Mouse (Mus musculus) MEL (cell line): ENCODE results near the gene Tnrc18. TPM values are rescaled to one million over a fixed set of nuclear protein-coding genes. Genes with fewer than 3 reads are reported as not detected.

Source experiments
- DNase-seq: peaks from one replicate; pipeline ENCODE4 v3.0.0; 2011; ENCODE audit warnings: low read depth, low spot score
- H3K27ac ChIP-seq: 2 replicates; pipeline ENCODE4 v1.5.1; 2012; ENCODE audit warnings: low read depth, mild to moderate bottlenecking, control low read depth, low read length, moderate library complexity; ENCODE audit not compliant: control insufficient read depth
- H3K27me3 ChIP-seq, 2 experiments: fragments of 150-350 bp in 1 of 2; sonication (generic) in 1 of 2; 2 replicates each; pipeline ENCODE4 v1.6.1; 2012; ENCODE audit warnings: low read length in 2 of 2, mild to moderate bottlenecking in 2 of 2, improper control_type of control experiment in 1 of 2, moderate library complexity in 1 of 2; ENCODE audit not compliant: insufficient read depth in 2 of 2, control insufficient read depth in 1 of 2
- H3K36me3 ChIP-seq, 2 experiments: 2 replicates each; pipeline ENCODE4 v1.6.1; 2012 to 2014; ENCODE audit warnings: low read length in 2 of 2, improper control_type of control experiment in 1 of 2, inconsistent platforms in 1 of 2, mild to moderate bottlenecking in 1 of 2; ENCODE audit not compliant: insufficient read depth in 2 of 2, control insufficient read depth in 1 of 2
- H3K4me1 ChIP-seq, 2 experiments: fragments of 150-350 bp in 1 of 2; sonication (generic) in 1 of 2; 2 replicates each; pipeline ENCODE4 v1.6.1; 2012; ENCODE audit warnings: low read length in 2 of 2, improper control_type of control experiment in 1 of 2, mild to moderate bottlenecking in 1 of 2; ENCODE audit not compliant: insufficient read depth in 2 of 2, control insufficient read depth in 1 of 2
- H3K4me3 ChIP-seq, 2 experiments: fragments of 150-350 bp in 1 of 2; sonication (generic) in 1 of 2; 2 replicates each; pipeline ENCODE4 v1.5.1; 2012; ENCODE audit warnings: low read depth in 2 of 2, low read length in 2 of 2, mild to moderate bottlenecking in 2 of 2, moderate library complexity in 2 of 2, control low read depth in 1 of 2, improper control_type of control experiment in 1 of 2; ENCODE audit not compliant: control insufficient read depth in 1 of 2, insufficient read depth in 1 of 2
- H3K79me2 ChIP-seq: 2 replicates; pipeline ENCODE4 v1.6.1; 2012; ENCODE audit warnings: mild to moderate bottlenecking, low read length, moderate library complexity; ENCODE audit not compliant: control insufficient read depth, poor library complexity, insufficient read depth
- H3K9ac ChIP-seq: 2 replicates; pipeline ENCODE4 v1.6.1; 2012; ENCODE audit warnings: low read depth, mild to moderate bottlenecking, control low read depth, low read length, moderate library complexity; ENCODE audit not compliant: control insufficient read depth, poor library complexity, severe bottlenecking
- H3K9me3 ChIP-seq: fragments of 150-350 bp; sonication (generic); replicated peaks from 2 replicates; pipeline ENCODE4 v1.6.1; 2012; ENCODE audit warnings: mild to moderate bottlenecking, low read length, improper control_type of control experiment, moderate library complexity; ENCODE audit not compliant: insufficient read depth
- CHD1 ChIP-seq: IDR thresholded peaks from 2 replicates; pipeline ENCODE4 v1.6.1; 2012; ENCODE audit warnings: low read depth, mild to moderate bottlenecking, inconsistent platforms, low read length, improper control_type of control experiment
- CTCF ChIP-seq, 3 experiments: IDR thresholded peaks in 2 of 3; conservative IDR thresholded peaks in 1 of 3; 2 replicates each; pipeline ENCODE4 v1.5.1; 2011 to 2012; ENCODE audit warnings: low read length in 3 of 3, low read depth in 2 of 3, mild to moderate bottlenecking in 2 of 3, improper control_type of control experiment in 1 of 3, inconsistent platforms in 1 of 3, mixed read lengths in 1 of 3, moderate library complexity in 1 of 3; ENCODE audit not compliant: control insufficient read depth in 1 of 3, insufficient read depth in 1 of 3, poor library complexity in 1 of 3, severe bottlenecking in 1 of 3
- EP300 ChIP-seq, 2 experiments: IDR thresholded peaks; 2 replicates each; pipeline ENCODE4 v1.6.1; 2011; ENCODE audit warnings: improper control_type of control experiment in 2 of 2, low read length in 2 of 2, low read depth in 1 of 2, mild to moderate bottlenecking in 1 of 2
- GATA1 ChIP-seq: IDR thresholded peaks from 2 replicates; pipeline ENCODE4 v1.6.1; 2011; ENCODE audit warnings: low read depth, low read length, improper control_type of control experiment
- JUND ChIP-seq: IDR thresholded peaks from 2 replicates; pipeline ENCODE4 v1.6.1; 2011; ENCODE audit warnings: low read depth, mild to moderate bottlenecking, improper control_type of control experiment, low read length
- MAZ ChIP-seq: IDR thresholded peaks from 2 replicates; pipeline ENCODE4 v1.6.1; 2012; ENCODE audit warnings: low read depth, mild to moderate bottlenecking, inconsistent platforms, low read length, improper control_type of control experiment
- MEF2A ChIP-seq: IDR thresholded peaks from 2 replicates; pipeline ENCODE4 v1.6.1; 2014; ENCODE audit warnings: low read depth, mild to moderate bottlenecking, inconsistent platforms, low read length, improper control_type of control experiment; ENCODE audit not compliant: poor library complexity, insufficient replicate concordance, severe bottlenecking; ENCODE audit errors: extremely low read depth
- MXI1 ChIP-seq: IDR thresholded peaks from 2 replicates; pipeline ENCODE4 v1.6.1; 2011; ENCODE audit warnings: mild to moderate bottlenecking, low read depth, low read length, improper control_type of control experiment
- MYC ChIP-seq: IDR thresholded peaks from 2 replicates; pipeline ENCODE4 v1.6.1; 2011; ENCODE audit warnings: low read depth, mild to moderate bottlenecking, low read length, improper control_type of control experiment, moderate library complexity
- POLR2A ChIP-seq, 2 experiments: IDR thresholded peaks; 2 replicates each; pipeline ENCODE4 v1.6.1; 2011 to 2012; ENCODE audit warnings: low read length in 2 of 2, mild to moderate bottlenecking in 2 of 2, control low read depth in 1 of 2, improper control_type of control experiment in 1 of 2, low read depth in 1 of 2, moderate library complexity in 1 of 2; ENCODE audit not compliant: control insufficient read depth in 1 of 2, insufficient read depth in 1 of 2, poor library complexity in 1 of 2
- SIN3A ChIP-seq: IDR thresholded peaks from 2 replicates; pipeline ENCODE4 v1.6.1; 2012; ENCODE audit warnings: low read length, improper control_type of control experiment, inconsistent platforms
- UBTF ChIP-seq: IDR thresholded peaks from 2 replicates; pipeline ENCODE4 v1.6.1; 2012; ENCODE audit warnings: low read depth, mild to moderate bottlenecking, inconsistent platforms, low read length, improper control_type of control experiment, moderate library complexity, borderline replicate concordance; ENCODE audit not compliant: insufficient read depth
- USF2 ChIP-seq, 2 experiments: IDR thresholded peaks; 2 replicates each; pipeline ENCODE4 v1.6.1; 2011 to 2012; ENCODE audit warnings: improper control_type of control experiment in 2 of 2, low read length in 2 of 2, borderline replicate concordance in 1 of 2, inconsistent platforms in 1 of 2, low read depth in 1 of 2, mild to moderate bottlenecking in 1 of 2; ENCODE audit not compliant: insufficient read depth in 1 of 2
- ZC3H11A ChIP-seq: IDR thresholded peaks from 2 replicates; pipeline ENCODE4 v1.6.1; 2012; ENCODE audit warnings: low read depth, mild to moderate bottlenecking, inconsistent platforms, low read length, improper control_type of control experiment
- ZNF384 ChIP-seq: IDR thresholded peaks from 2 replicates; pipeline ENCODE4 v1.6.1; 2012; ENCODE audit warnings: low read depth, mild to moderate bottlenecking, inconsistent platforms, low read length, improper control_type of control experiment
- polyA plus RNA-seq, 2 experiments: library from polyadenylated mRNA; stranded (reverse) in 1 of 2; unstranded in 1 of 2; fragments of >175 nt in 1 of 2; fragments of >200 nt in 1 of 2; gene quantifications; 2 replicates each; pipeline versions ENCODE4 v1.2.1 to v1.2.4; 2012; ENCODE audit warnings: low replicate concordance in 2 of 2, low read depth in 1 of 2; ENCODE audit not compliant: insufficient read length in 2 of 2, insufficient read depth in 1 of 2, missing spikeins in 1 of 2
- total RNA-seq: library from RNA; depleted of rRNA; stranded (reverse); fragments of 300-350 nt; gene quantifications from 2 replicates; pipeline ENCODE4 v1.2.3, GENCODE M21; 2012

The Tnrc18 gene
- total and polyA plus RNA-seq, 3 experiments = 0.31 to 3.4 TPM; not detected in 1

DNA sequence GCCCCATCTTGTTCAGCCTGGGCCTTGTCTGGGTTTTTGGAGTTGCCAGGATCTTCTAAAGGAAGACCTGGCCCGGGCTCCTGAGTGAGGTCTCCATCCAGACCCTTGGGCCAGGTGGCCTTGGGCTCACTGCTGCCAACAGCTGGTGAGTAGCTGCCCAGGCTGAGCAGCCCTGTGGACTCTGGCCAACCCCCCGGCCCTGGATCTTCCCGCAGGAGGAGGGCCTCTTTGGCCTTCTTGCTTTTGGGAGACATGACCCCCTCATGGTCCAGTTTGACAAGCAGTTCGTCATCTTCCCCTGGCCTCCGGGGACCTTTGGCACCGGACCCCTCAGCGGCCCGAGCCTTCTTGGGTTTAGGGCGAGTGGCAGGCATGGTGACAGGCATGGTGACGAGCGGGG lies 85.5 kb downstream of the Tnrc18 start:
- Histone ChIP-seq H3K27me3 (no peaks in the 10 kb centered on the region), H3K4me3 (no peak overlapping the region), H3K27ac (no peak overlapping the region), H3K36me3 (no peaks in the 10 kb centered on the region), H3K79me2 (no peaks in the 10 kb centered on the region), H3K4me1 (no peaks in the 10 kb centered on the region), H3K9me3 (no peaks in the 10 kb centered on the region), H3K9ac (no peak overlapping the region)
- no peak for DNase-seq
- TF ChIP-seq UBTF (no peak), JUND (no peak), MEF2A (no peak), GATA1 (no peak), ZC3H11A (no peak), MYC (no peak)

DNA sequence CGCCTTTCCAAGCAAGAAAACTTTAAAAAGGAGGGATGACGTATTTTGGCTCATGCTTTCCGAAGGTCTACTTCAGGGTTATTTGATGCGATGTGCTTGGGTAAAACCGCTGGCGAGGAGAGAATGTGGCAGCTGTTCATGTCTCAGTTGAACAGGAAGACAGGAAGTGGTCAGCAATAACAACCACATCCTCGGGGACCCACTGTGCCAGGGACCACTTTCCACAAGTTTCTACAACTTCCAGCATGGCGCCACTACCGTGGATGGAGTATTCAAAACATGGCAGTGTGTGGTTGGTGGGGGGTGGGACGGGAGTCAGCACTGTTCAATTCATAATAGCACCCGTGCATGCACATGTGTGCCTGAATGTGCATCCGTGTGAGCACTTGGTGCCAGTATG lies 87.2 kb downstream of the Tnrc18 start:
- Histone ChIP-seq H3K4me3 (no peak overlapping the region), H3K9ac (no peak overlapping the region), H3K36me3 (no peaks in the 10 kb centered on the region), H3K4me1 (no peaks in the 10 kb centered on the region), H3K9me3 (no peaks in the 10 kb centered on the region)
- TF ChIP-seq USF2 (IDR thresholded peaks at IDR 0.05; ENCODE audit: borderline replicate concordance in 1 of 2, insufficient read depth in 1 of 2, low read depth in 1 of 2, low read length in 2 of 2) (no peak), CTCF (IDR thresholded peaks at IDR 0.05 in 2 of 3, conservative IDR thresholded peaks at IDR 0.05 in 1 of 3; ENCODE audit: control insufficient read depth in 1 of 3, insufficient read depth in 1 of 3, low read depth in 2 of 3, low read length in 3 of 3, poor library complexity in 1 of 3, severe bottlenecking in 1 of 3) (no peak), POLR2A (IDR thresholded peaks at IDR 0.05; ENCODE audit: control insufficient read depth in 1 of 2, insufficient read depth in 1 of 2, low read depth in 1 of 2, low read length in 2 of 2, poor library complexity in 1 of 2) (no peak), EP300 (IDR thresholded peaks at IDR 0.05; ENCODE audit: low read depth in 1 of 2, low read length in 2 of 2) (no peak), CHD1 (no peak), ZNF384 (no peak), GATA1 (no peak)
- TF ChIP-seq, all 39 proteins: peak for 0
- H3K27ac ChIP-seq = no peak overlapping the region
- H3K79me2 ChIP-seq = no peaks in the 10 kb centered on the region
- no peak for DNase-seq
- H3K27me3 ChIP-seq = no peaks in the 10 kb centered on the region

DNA sequence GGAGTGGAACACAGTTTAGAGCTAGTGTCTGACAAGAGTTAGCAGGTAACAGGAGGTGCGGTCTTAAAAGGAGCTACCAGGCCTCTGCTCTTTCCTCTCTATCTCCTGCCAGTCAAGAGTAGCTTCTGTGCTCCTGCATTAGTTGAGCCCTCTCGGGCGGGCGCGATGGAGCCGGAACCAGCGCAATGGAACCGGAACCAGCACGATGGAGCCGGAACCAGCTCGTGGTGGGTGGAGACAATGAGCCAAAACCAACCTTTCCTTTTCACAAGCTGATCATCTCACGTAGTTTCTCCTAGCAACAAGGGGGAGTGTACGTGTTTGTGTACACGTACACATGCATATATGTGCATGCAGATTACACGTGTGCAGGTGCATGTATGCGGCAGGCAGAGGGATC lies 89.2 kb downstream of the Tnrc18 start:
- Histone ChIP-seq H3K27me3 (no peaks in the 10 kb centered on the region), H3K9me3 (no peaks in the 10 kb centered on the region), H3K79me2 (no peaks in the 10 kb centered on the region), H3K27ac (no peak overlapping the region)
- TF ChIP-seq GATA1 = no peak
- no peak for TF ChIP-seq SIN3A
- no peak for TF ChIP-seq MAZ
- TF ChIP-seq MXI1 = no peak
- TF ChIP-seq, all 39 proteins: peak for 0
- H3K4me1 ChIP-seq = no peaks in the 10 kb centered on the region
- no peak for DNase-seq
- no peaks in the 10 kb centered on the region for H3K36me3 ChIP-seq
- H3K9ac ChIP-seq = no peak overlapping the region
- H3K4me3 ChIP-seq = no peak overlapping the region
